Mouse (Mus musculus) heart, adult 2 months (tissue): ENCODE results near the gene Susd4. TPM values are rescaled to one million over a fixed set of nuclear protein-coding genes. Genes with fewer than 3 reads are reported as not detected.
A peak's percentile ranks its signal among the peaks of the same experiment; 100 is the strongest.

Experiments used
- DNase-seq, 2 experiments: peaks; one replicate each; pipeline ENCODE4 v3.0.0; 2021
- H3K27ac ChIP-seq: fragments of 200-600 bp; 2 replicates; pipeline ENCODE4 v1.8.1; 2022
- H3K27me3 ChIP-seq: fragments of 200-500 bp; 2 replicates; pipeline ENCODE4 v1.6.1; 2012; ENCODE audit warnings: mild to moderate bottlenecking, low read length, inconsistent platforms, mixed read lengths; ENCODE audit not compliant: control insufficient read depth, insufficient read depth
- H3K36me3 ChIP-seq: fragments of 200-500 bp; 2 replicates; pipeline ENCODE4 v1.6.1; 2012; ENCODE audit warnings: low read length, inconsistent platforms; ENCODE audit not compliant: control insufficient read depth, insufficient read depth
- H3K4me1 ChIP-seq: fragments of 200-500 bp; 2 replicates; pipeline ENCODE4 v1.6.1; 2011; ENCODE audit warnings: low read length; ENCODE audit not compliant: control insufficient read depth, insufficient read depth
- H3K4me3 ChIP-seq: fragments of 200-600 bp; 2 replicates; pipeline ENCODE4 v1.8.1; 2022
- H3K79me2 ChIP-seq: fragments of 200-500 bp; replicated peaks from 2 replicates; pipeline ENCODE4 v1.6.1; 2012; ENCODE audit warnings: mild to moderate bottlenecking, inconsistent platforms, low read length, moderate library complexity, mixed read lengths; ENCODE audit not compliant: control insufficient read depth, insufficient read depth
- H3K9ac ChIP-seq: fragments of 200-500 bp; 2 replicates; pipeline ENCODE4 v1.6.1; 2012; ENCODE audit warnings: low read depth, mild to moderate bottlenecking, control low read depth, inconsistent platforms, low read length, mixed read lengths
- CTCF ChIP-seq: fragments of 200-600 bp; IDR thresholded peaks from 2 replicates; pipeline ENCODE4 v1.8.1; 2022; ENCODE audit warnings: antibody characterized with exemption, mild to moderate bottlenecking, moderate library complexity
- EP300 ChIP-seq: fragments of 200-500 bp; IDR thresholded peaks from 2 replicates; pipeline ENCODE4 v1.6.1; 2011; ENCODE audit warnings: low read depth, low read length, control low read depth; ENCODE audit not compliant: insufficient read depth
- POLR2A ChIP-seq: fragments of 200-500 bp; IDR thresholded peaks from 2 replicates; pipeline ENCODE4 v1.6.1; 2011; ENCODE audit warnings: mild to moderate bottlenecking, low read depth, low read length, control low read depth; ENCODE audit not compliant: insufficient read depth
- WGBS: fragments of 180-500 bp; shearing (Covaris S2); methylation state at CpG from one replicate; pipeline ENCODE4 v1.1.7; 2018; 5-methylcytosine and 5-hydroxymethylcytosine counted together
- intact Hi-C: fragments of 180-260 bp; cut with DNase I; formaldehyde crosslinking; loops from one replicate; pipeline ENCODE4 v1.15.1; 2025
- polyA plus RNA-seq: library from polyadenylated mRNA; depleted of rRNA; stranded (reverse); fragments of >200 nt; gene quantifications from 2 replicates; pipeline ENCODE4 v1.2.3, GENCODE M21; 2012
- total RNA-seq, 2 experiments: library from RNA; stranded (reverse); gene quantifications; 2 replicates each; pipeline ENCODE4 v1.2.3; 2021

The Susd4 gene
- total and polyA plus RNA-seq, 3 experiments: 0.16 to 0.49 (median 0.34) TPM

GRCm38 (mm10) chr1:182882611-182883010 is 119.0 kb downstream of the Susd4 start:
- H3K4me1 ChIP-seq: no peaks in the 10 kb centered on the region
- WGBS: 90% methylated on average over 2 of the region's 2 CpGs
- H3K27me3 ChIP-seq: no peaks in the 10 kb centered on the region
- intact Hi-C loops: no loop called here
- no peak for DNase-seq
- H3K27ac ChIP-seq: no peak overlapping the region
- TF ChIP-seq CTCF (no peak), POLR2A (no peak), EP300 (no peak)
- no peaks in the 10 kb centered on the region for H3K36me3 ChIP-seq
- no peak overlapping the region for H3K4me3 ChIP-seq
- H3K9ac ChIP-seq: no peak overlapping the region
- no peaks in the 10 kb centered on the region for H3K79me2 ChIP-seq

GRCm38 (mm10) chr1:182895698-182896097 is 132.0 kb downstream of the Susd4 start:
- H3K79me2 ChIP-seq: no peaks in the 10 kb centered on the region
- WGBS: 33% methylated on average over 9 of the region's 9 CpGs
- DNase-seq: peak; percentile 46 to 67

GRCm38 (mm10) chr1:182897071-182897470 is 133.4 kb downstream of the Susd4 start:
- no peaks in the 10 kb centered on the region for H3K4me1 ChIP-seq
- H3K9ac ChIP-seq: no peak overlapping the region
- WGBS: 71% methylated on average over 6 of the region's 6 CpGs
- DNase-seq: no peak
- H3K27ac ChIP-seq: no peak overlapping the region
- no peaks in the 10 kb centered on the region for H3K36me3 ChIP-seq
- intact Hi-C loops: no loop called here
- H3K79me2 ChIP-seq: no peaks in the 10 kb centered on the region
- H3K27me3 ChIP-seq: no peaks in the 10 kb centered on the region
- no peak overlapping the region for H3K4me3 ChIP-seq
- TF ChIP-seq EP300: no peak
- no peak for TF ChIP-seq CTCF
- no peak for TF ChIP-seq POLR2A

More at GRCm38 (mm10) chr1:182895698-182896097, 132.0 kb downstream of the Susd4 start:
- no peaks in the 10 kb centered on the region for H3K4me1 ChIP-seq
- H3K27me3 ChIP-seq: no peaks in the 10 kb centered on the region
- no peaks in the 10 kb centered on the region for H3K36me3 ChIP-seq
- no peak overlapping the region for H3K27ac ChIP-seq
- no peak overlapping the region for H3K9ac ChIP-seq
- TF ChIP-seq CTCF: peak; percentile 80
- TF ChIP-seq EP300: no peak
- intact Hi-C loops: loop anchor here (2.0 kb wide), 1 partner anchor 335 kb away; no protein-coding TSS in a partner anchor
- no peak overlapping the region for H3K4me3 ChIP-seq

GRCm38 (mm10) chr1:182897506-182898138 is 134.0 kb downstream of the Susd4 start:
- WGBS: 74% methylated on average over 12 of the region's 12 CpGs
- Histone ChIP-seq H3K27me3 (no peaks in the 10 kb centered on the region), H3K36me3 (no peaks in the 10 kb centered on the region), H3K9ac (no peak overlapping the region), H3K79me2 (no peaks in the 10 kb centered on the region), H3K27ac (no peak overlapping the region), H3K4me3 (no peak overlapping the region), H3K4me1 (no peaks in the 10 kb centered on the region)
- intact Hi-C loops: no loop called here
- no peak for DNase-seq
- TF ChIP-seq CTCF (no peak), EP300 (no peak), POLR2A (no peak)

GRCm38 (mm10) chr1:182902095-182902494 is 138.4 kb downstream of the Susd4 start:
- Histone ChIP-seq H3K4me1 (no peaks in the 10 kb centered on the region), H3K27me3 (no peaks in the 10 kb centered on the region), H3K4me3 (no peak overlapping the region), H3K36me3 (no peaks in the 10 kb centered on the region), H3K27ac (no peak overlapping the region), H3K9ac (no peak overlapping the region), H3K79me2 (no peaks in the 10 kb centered on the region)
- intact Hi-C loops: no loop called here
- WGBS: 48% methylated on average over 5 of the region's 5 CpGs
- no peak for DNase-seq
- TF ChIP-seq POLR2A (no peak), CTCF (no peak), EP300 (no peak)

GRCm38 (mm10) chr1:182902906-182903305 is 139.2 kb downstream of the Susd4 start:
- Histone ChIP-seq H3K4me1 (no peaks in the 10 kb centered on the region), H3K4me3 (no peak overlapping the region), H3K36me3 (no peaks in the 10 kb centered on the region), H3K27ac (no peak overlapping the region), H3K79me2 (no peaks in the 10 kb centered on the region), H3K27me3 (no peaks in the 10 kb centered on the region), H3K9ac (no peak overlapping the region)
- intact Hi-C loops: no loop called here
- WGBS: 77% methylated on average over 3 of the region's 3 CpGs
- DNase-seq: no peak
- TF ChIP-seq EP300: no peak
- no peak for TF ChIP-seq POLR2A
- TF ChIP-seq CTCF: no peak
